Mouse (Mus musculus) adrenal gland, postnatal 4 days (tissue): ENCODE measurements around the gene A930033H14Rik. TPM values are rescaled to one million over a fixed set of nuclear protein-coding genes. Genes with fewer than 3 reads are reported as not detected.

ENCODE experiments used
- DNase-seq, 2 experiments: peaks; one replicate each; pipeline ENCODE4 v3.0.0; 2021 to 2022; ENCODE audit warnings: low spot score in 2 of 2, mixed read lengths in 2 of 2
- total RNA-seq, 2 experiments: library from RNA; stranded (reverse); gene quantifications; 2 replicates each; pipeline ENCODE4 v1.2.3; 2021

The A930033H14Rik gene
- total RNA-seq, 2 experiments from 2014 or later = 6.6 to 7.7 TPM

DNA sequence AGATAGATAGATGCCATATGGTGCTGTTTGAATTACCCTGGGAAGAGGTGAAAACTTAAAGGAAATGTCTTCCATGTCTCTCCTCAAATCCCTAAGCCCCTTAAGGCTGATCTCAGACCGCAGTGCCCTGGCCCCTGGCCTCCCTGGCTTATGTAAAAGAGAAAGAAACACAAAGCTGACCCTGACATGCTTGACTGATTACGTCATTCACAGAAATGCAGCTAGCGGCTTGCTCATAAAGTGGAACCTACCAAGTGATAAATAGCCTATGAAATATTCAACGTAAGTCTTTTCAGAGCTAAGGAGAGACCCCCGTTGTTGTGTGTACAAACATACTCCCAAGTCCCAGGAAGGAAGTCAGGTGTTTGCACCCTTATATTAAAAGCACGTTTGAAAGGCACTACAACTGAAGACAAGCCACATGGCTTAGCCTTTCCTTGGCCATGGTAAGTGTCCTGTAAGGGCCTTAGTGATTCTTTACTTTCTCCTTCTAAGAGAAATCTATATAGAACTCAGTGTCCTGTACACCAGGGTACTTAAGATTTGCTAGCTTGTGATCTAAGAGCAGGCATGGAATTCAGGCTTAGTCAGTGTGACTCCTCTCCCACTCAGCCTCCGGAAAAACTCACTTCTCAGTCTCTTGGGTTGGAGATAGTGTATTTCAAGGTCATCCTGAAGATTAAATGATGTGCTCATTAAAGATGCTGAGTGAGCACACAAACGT lies 8.1 kb downstream of the A930033H14Rik start:
- DNase-seq = no peak

GRCm38 (mm10) chr10:69193721-69194120 lies 19.2 kb downstream of the A930033H14Rik start:
- DNase-seq = no peak

DNA sequence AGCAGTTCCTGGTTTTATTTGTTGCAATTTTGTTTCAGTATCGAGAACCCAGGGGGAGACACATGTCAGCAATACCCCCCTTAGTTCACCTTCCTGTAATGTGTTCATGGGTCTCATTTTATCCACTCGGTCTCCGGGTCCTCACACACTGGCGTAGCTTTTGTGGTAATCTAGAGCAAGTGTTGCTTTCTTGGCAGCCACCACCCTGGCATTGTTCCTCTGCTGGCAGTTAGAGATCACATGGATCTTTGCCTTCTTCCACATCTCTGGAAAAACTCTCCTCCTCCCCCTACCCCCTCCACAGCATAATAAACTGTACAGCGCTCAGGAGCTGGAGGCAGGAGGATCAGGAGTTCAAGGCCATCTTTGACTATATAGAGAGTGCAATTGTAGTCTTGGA lies 20.6 kb downstream of the A930033H14Rik start:
- DNase-seq = no peak

GRCm38 (mm10) chr10:69190434-69191160 lies 22.3 kb downstream of the A930033H14Rik start:
- DNase-seq = no peak

GRCm38 (mm10) chr10:69187773-69188443 lies 25.0 kb downstream of the A930033H14Rik start:
- DNase-seq = no peak

DNA sequence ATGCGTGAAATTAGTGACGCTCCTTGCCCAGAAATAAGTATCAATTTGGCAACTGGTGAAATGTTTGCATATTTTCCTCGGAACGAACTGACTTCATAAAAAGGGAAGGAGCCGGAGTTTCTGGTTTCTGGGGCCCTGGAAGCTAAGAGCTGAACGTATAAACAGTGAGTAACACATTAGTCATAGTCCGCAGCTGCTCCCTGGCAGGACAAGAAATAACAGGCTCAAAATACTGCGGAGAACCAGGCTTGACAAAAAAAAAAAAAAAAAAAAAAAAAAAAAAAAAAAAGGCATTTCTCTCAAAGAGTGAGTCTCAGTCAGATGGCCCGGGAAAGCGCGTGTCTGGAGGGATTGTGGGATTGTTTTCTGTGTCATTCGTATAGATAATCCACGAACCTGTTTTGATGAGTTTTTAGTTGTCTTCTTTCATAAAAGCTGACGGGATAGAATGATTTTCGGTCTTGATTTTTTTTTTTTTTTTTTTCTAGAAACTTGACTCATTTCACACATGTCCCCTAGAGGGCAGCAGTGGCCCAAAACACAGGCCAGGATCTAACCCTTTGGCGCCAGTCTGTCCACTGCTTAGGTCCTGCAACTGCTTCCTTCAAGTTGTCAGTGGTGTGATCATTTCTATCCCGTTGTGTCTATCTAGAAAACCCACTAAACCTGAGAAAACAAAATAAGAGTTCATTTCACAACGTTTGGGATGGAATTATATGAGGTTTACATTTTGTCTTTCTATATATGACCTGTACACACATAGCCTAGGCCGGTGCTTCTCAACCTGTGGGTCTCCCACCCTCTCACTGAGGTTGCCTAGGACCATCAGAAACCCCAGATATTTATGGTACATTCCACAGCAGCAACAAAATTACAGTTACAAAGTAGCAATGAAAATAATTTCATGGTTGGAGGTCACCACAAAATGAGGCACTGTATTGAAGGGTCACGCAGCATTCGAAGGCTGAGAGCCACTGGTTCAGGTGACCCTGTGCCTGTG lies 26.7 kb downstream of the A930033H14Rik start:
- DNase-seq = peak in 1 of 2 experiments; percentile 60

- DNase-seq = no peak
Measured at GRCm38 (mm10) chr10:69185431-69185830, 27.5 kb downstream of the A930033H14Rik start.

- DNase-seq = no peak
Measured at GRCm38 (mm10) chr10:69184903-69185302, 28.0 kb downstream of the A930033H14Rik start.

DNA sequence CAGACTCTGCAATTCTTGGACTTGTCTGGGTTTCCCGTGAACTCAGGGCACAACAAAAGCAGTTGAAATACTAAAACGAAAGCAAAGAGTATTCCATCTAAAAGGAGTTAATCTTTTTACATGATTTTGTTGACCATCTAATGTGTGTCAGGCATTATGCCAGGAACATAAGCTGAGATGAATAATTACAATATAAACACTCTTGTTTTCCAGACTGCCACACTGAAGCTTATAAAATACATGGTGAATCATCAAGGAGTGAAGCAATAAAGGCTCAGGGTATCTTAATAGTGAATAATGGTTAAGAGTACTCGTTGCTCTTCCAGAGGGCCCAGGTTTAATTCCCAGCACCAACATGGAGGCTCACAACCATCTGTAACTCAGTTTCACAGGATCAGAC lies 31.9 kb downstream of the A930033H14Rik start:
- DNase-seq = no peak

DNA sequence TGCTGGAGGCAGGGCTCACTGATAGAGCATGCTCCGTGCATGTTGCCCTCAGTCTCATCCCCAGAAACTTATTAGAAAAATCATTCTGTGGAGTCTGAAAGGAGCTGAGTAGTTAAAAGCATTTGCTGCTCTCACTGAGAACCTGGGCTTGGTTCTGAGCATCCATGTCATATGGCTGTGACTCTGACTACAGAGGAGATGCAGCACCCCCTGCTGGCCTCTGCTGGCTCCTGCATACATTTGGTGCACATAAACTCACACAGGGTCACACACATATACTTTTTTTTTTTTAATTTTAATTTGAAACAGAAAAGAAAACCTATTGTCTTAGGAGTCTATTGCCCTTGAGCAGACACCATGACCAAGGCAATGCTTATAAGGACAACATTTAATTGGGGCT lies 33.6 kb downstream of the A930033H14Rik start:
- no peak for DNase-seq

DNA sequence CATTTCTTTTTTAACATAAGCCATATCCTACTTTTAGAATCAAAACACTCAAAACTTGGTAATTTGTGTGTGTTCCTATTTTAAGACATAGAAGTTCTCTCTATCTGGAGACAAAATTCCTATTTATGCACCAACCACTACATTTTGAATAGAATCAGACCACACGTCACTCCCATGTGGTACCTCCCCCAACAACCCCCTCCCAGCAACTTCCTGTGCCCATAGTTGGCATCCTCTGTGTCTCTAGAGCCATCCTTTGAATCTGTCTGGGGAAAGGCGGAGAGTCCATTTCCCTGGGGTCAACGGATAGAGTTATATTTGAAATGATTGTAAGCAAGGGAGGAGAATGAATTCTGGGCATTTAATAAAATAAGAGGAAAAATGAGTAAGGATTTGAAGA lies 36.8 kb downstream of the A930033H14Rik start:
- DNase-seq = no peak

- DNase-seq = no peak
Measured at GRCm38 (mm10) chr10:69172412-69172811, 40.5 kb downstream of the A930033H14Rik start.

DNA sequence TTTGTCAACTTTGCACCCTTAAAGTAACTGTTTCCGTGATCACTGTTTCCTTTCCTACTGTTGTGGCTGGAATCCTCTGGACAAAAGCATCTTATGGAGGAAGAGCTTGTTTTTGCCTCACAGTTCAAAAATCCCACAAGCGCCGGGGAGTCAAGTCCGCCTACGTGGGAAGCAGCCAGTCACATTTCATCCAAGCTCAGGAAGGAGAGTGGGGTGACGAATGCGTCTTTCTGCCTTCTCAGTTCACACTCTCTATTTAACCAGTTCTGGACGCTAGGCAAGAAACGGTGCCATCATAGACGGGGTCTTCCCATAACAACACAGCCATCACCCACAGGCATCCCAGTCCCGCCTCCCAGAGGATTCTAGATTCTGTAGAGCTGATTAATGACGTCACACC lies 46.4 kb downstream of the A930033H14Rik start:
- no peak for DNase-seq

- no peak for DNase-seq
Measured at GRCm38 (mm10) chr10:69165847-69166246, 47.1 kb downstream of the A930033H14Rik start.

- no peak for DNase-seq
Measured at GRCm38 (mm10) chr10:69165125-69165524, 47.8 kb downstream of the A930033H14Rik start.

GRCm38 (mm10) chr10:69163216-69163615 lies 49.7 kb downstream of the A930033H14Rik start:
- no peak for DNase-seq

DNA sequence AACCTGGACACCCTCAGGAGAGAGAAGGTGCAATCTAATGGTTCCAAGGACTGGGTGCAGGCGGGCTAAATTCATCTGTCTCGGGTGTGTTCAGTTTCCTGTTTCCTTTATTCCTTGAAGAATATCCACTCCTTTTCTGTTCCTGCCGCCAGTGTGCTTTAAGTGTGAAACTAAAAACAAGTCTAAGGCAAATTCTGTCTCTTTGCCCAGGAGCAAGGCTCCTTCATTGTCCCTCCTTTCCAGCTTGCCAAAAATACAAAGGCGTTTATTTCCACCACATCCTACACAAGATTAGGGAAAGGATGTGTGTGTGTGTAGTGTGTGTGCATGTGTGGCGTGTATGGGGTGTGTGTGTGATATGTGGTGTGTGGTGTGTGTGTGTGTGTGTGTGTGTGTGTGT lies 50.3 kb downstream of the A930033H14Rik start:
- DNase-seq = no peak

DNA sequence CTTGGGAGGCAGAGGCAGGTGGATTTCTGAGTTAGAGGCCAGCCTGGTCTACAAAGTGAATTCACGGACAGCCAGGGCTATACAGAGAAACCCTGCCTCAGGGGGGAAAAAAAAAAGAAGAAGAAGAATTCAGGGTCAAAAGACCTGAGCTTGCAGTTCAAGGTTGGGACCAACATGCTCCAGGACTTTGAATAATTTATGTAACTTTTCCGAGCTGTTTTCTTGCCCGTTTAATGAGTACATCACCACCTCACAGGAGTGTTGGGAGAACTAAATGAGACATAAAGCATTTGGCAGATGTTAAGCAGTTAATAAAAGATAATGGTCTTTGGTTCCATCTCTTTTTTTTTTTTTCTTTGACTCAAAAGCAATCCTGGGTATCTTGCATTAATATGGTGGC lies 51.4 kb downstream of the A930033H14Rik start:
- DNase-seq = no peak

- no peak for DNase-seq
Measured at GRCm38 (mm10) chr10:69160877-69161276, 52.0 kb downstream of the A930033H14Rik start.
